Mouse (Mus musculus): Measurements from ENCODE around the gene Itfg2. TPM values are rescaled to one million over a fixed set of nuclear protein-coding genes. Genes with fewer than 3 reads are reported as not detected.

Gene Itfg2
- polyA plus RNA-seq, 1 experiment = 19.0 TPM

DNA sequence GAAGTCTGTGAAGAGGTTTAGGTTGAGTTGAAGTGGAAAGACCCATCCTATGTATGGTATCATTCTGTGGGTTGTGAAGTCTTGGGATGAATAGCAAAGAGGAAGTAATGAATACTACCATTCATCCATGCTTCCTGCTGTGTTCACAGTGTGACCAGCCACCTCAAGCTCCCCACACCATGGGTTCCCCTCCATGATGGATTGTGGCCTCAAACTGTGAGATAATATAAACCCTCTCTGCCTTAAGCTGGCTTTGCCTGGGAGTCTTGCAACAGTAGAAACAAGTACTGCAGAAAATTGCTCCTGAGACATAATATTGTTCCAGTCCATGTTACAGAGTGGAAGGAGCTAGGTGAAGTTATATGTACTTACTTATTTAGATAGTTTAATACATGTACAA, 36.9 kb upstream of the Itfg2 start:
- H3K27ac ChIP-seq (ENCODE audit: insufficient read depth, low read depth, low read length) = no peak overlapping the region
- H3K4me3 ChIP-seq (ENCODE audit: insufficient read depth, low read depth, low read length) = no peak overlapping the region
- H3K27me3 ChIP-seq (replicated peaks; ENCODE audit: control insufficient read depth, insufficient read depth, low read length) = no peaks in the 10 kb centered on the region
- no peaks in the 10 kb centered on the region for H3K36me3 ChIP-seq (ENCODE audit: control insufficient read depth, insufficient read depth, low read length)
- no peak for DNase-seq
- TF ChIP-seq CTCF (conservative IDR thresholded peaks at IDR 0.05; ENCODE audit: insufficient read depth, insufficient read length, low read depth, low read length) = no peak
- no peak for TF ChIP-seq POLR2A (IDR thresholded peaks at IDR 0.05; ENCODE audit: low read depth, low read length)
- H3K4me1 ChIP-seq (ENCODE audit: control insufficient read depth, insufficient read depth, low read length) = no peaks in the 10 kb centered on the region; the same call in 1 of the 2 replicates

- Histone ChIP-seq H3K27me3 (replicated peaks; ENCODE audit: control insufficient read depth, insufficient read depth, low read length) (no peaks in the 10 kb centered on the region), H3K36me3 (ENCODE audit: control insufficient read depth, insufficient read depth, low read length) (no peaks in the 10 kb centered on the region), H3K4me3 (ENCODE audit: insufficient read depth, low read depth, low read length) (no peak overlapping the region), H3K4me1 (ENCODE audit: control insufficient read depth, insufficient read depth, low read length) (no peaks in the 10 kb centered on the region; the same call in 1 of the 2 replicates), H3K27ac (ENCODE audit: insufficient read depth, low read depth, low read length) (no peak overlapping the region)
- 72% methylated on average over 14 of the region's 14 CpGs for WGBS
- TF ChIP-seq POLR2A (IDR thresholded peaks at IDR 0.05; ENCODE audit: low read depth, low read length) (no peak), CTCF (conservative IDR thresholded peaks at IDR 0.05; ENCODE audit: insufficient read depth, insufficient read length, low read depth, low read length) (no peak)
- DNase-seq = peak; percentile 21
Observed at GRCm38 (mm10) chr6:128460729-128461503, 36.2 kb upstream of the Itfg2 start.

DNA sequence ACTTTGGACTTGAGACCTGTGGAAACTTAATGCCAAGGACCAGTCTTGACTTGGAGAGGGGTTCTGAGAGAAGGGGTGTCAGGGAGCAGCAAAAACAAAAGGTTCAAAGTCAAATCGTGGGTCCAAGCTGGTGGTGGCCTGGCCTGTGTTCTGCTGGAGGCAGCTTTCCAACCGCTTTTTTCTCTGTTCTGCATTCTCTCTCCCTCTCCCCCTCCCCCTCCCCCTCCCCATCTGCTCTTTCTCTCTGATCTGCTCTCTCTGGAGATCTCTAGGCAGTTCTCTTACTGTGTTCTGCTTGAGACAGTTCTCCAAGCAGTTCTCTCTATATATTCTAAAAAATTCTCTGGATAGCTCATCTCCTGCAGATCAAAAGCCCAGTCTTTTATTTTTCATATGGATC, 35.6 kb upstream of the Itfg2 start:
- Histone ChIP-seq H3K36me3 (ENCODE audit: control insufficient read depth, insufficient read depth, low read length) (no peaks in the 10 kb centered on the region), H3K27me3 (replicated peaks; ENCODE audit: control insufficient read depth, insufficient read depth, low read length) (no peaks in the 10 kb centered on the region), H3K4me1 (ENCODE audit: control insufficient read depth, insufficient read depth, low read length) (no peaks in the 10 kb centered on the region; the same call in 1 of the 2 replicates), H3K27ac (ENCODE audit: insufficient read depth, low read depth, low read length) (no peak overlapping the region), H3K4me3 (ENCODE audit: insufficient read depth, low read depth, low read length) (no peak overlapping the region)
- peak; percentile 16 for DNase-seq
- TF ChIP-seq POLR2A (IDR thresholded peaks at IDR 0.05; ENCODE audit: low read depth, low read length) = no peak
- TF ChIP-seq CTCF (conservative IDR thresholded peaks at IDR 0.05; ENCODE audit: insufficient read depth, insufficient read length, low read depth, low read length) = no peak
- 56% methylated on average over 2 of the region's 2 CpGs for WGBS

DNA sequence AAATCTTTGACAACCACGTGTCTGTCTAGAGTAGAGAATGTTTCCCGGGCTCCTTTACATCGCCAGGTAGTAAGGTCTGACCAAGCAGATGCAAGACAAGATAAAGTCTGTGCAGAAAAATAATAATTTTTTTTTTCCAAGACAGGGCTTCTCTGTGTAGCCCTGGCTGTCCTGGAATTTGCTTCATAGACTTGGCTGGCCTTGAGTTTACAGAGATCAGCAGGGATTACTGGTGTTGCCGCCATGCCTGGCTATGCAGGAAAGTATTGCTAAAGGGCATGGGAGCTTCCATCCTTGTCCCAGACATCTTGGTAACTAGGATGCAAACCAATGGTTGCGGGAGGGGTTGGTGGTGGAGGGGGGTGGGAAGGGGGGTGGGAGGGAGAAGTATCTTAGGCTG, 32.5 kb upstream of the Itfg2 start:
- Histone ChIP-seq H3K4me1 (ENCODE audit: control insufficient read depth, insufficient read depth, low read length) (no peaks in the 10 kb centered on the region; the same call in 1 of the 2 replicates), H3K27ac (ENCODE audit: insufficient read depth, low read depth, low read length) (no peak overlapping the region), H3K36me3 (ENCODE audit: control insufficient read depth, insufficient read depth, low read length) (no peaks in the 10 kb centered on the region), H3K4me3 (ENCODE audit: insufficient read depth, low read depth, low read length) (no peak overlapping the region), H3K27me3 (replicated peaks; ENCODE audit: control insufficient read depth, insufficient read depth, low read length) (no peaks in the 10 kb centered on the region)
- no peak for DNase-seq
- TF ChIP-seq CTCF (conservative IDR thresholded peaks at IDR 0.05; ENCODE audit: insufficient read depth, insufficient read length, low read depth, low read length) = no peak
- no peak for TF ChIP-seq POLR2A (IDR thresholded peaks at IDR 0.05; ENCODE audit: low read depth, low read length)
- WGBS = 83% methylated on average over 5 of the region's 5 CpGs

DNA sequence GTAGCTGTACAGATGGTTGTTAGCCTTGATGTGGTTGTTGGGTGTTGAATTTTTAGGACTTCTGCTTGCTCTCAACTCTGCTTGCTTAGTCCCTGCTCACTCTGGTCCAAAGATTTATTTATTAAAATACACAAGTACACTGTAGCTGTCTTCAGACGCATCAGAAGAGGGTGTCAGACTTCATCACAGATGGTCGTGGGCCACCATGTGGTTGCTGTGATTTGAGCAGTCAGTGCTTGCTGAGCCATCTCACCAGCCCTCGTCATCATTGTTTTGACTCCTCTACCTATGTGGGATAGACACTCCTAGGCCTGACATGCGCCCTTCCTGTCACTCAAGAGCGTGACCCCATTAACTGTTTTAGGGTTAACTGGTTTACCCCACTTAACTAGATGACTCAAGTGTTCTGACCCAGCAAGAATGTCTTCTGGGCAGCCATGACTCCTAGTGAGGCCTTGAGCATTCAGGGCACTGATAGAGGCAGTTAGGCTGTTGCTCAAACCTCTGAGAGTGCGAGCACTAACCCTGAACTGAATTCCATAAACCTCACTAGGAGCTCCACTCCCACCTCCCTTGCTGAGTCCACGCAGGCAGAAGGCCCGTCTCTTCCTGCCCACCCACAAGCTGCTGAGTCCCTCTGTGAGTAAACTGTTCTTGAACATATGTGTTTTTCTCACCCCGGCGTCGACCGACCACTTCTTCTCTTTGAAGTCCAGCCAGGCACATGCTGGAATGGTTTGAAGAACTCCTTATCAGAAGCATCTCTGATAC, 31.3 kb upstream of the Itfg2 start:
- 69% methylated on average over 12 of the region's 12 CpGs for WGBS
- no peak overlapping the region for H3K27ac ChIP-seq (ENCODE audit: insufficient read depth, low read depth, low read length)
- H3K27me3 ChIP-seq (replicated peaks; ENCODE audit: control insufficient read depth, insufficient read depth, low read length) = no peaks in the 10 kb centered on the region
- H3K4me3 ChIP-seq (ENCODE audit: insufficient read depth, low read depth, low read length) = no peak overlapping the region
- DNase-seq = no peak
- H3K36me3 ChIP-seq (ENCODE audit: control insufficient read depth, insufficient read depth, low read length) = no peaks in the 10 kb centered on the region
- TF ChIP-seq POLR2A (IDR thresholded peaks at IDR 0.05; ENCODE audit: low read depth, low read length) = no peak
- no peak for TF ChIP-seq CTCF (conservative IDR thresholded peaks at IDR 0.05; ENCODE audit: insufficient read depth, insufficient read length, low read depth, low read length)
- H3K4me1 ChIP-seq (ENCODE audit: control insufficient read depth, insufficient read depth, low read length) = no peaks in the 10 kb centered on the region; the same call in 1 of the 2 replicates

- Histone ChIP-seq H3K4me1 (ENCODE audit: control insufficient read depth, insufficient read depth, low read length) (peaks cover 3% of the 10 kb centered on the region; the same call in 1 of the 2 replicates), H3K27me3 (replicated peaks; ENCODE audit: control insufficient read depth, insufficient read depth, low read length) (no peaks in the 10 kb centered on the region), H3K27ac (ENCODE audit: insufficient read depth, low read depth, low read length) (no peak overlapping the region), H3K36me3 (ENCODE audit: control insufficient read depth, insufficient read depth, low read length) (no peaks in the 10 kb centered on the region), H3K4me3 (ENCODE audit: insufficient read depth, low read depth, low read length) (no peak overlapping the region)
- no peak for DNase-seq
- 95% methylated on average over 5 of the region's 5 CpGs for WGBS
- TF ChIP-seq POLR2A (IDR thresholded peaks at IDR 0.05; ENCODE audit: low read depth, low read length) = no peak
- TF ChIP-seq CTCF (conservative IDR thresholded peaks at IDR 0.05; ENCODE audit: insufficient read depth, insufficient read length, low read depth, low read length) = no peak
Observed at GRCm38 (mm10) chr6:128447063-128447462, 22.3 kb upstream of the Itfg2 start.
